Mouse (Mus musculus) gastrocnemius, postnatal 10 days (tissue): Measurements from ENCODE around the gene Cox7a2l. TPM values are rescaled to one million over a fixed set of nuclear protein-coding genes. Genes with fewer than 3 reads are reported as not detected.
A peak's percentile ranks its signal among the peaks of the same experiment; 100 is the strongest.

Experiments
- DNase-seq: peaks from one replicate; pipeline ENCODE4 v3.0.0; 2021; ENCODE audit warnings: mixed read lengths
- total RNA-seq, 2 experiments: library from RNA; stranded (reverse); gene quantifications; 2 replicates each; pipeline ENCODE4 v1.2.3; 2021

Cox7a2l gene
- total RNA-seq, 2 experiments from 2014 or later: 140 TPM

DNA sequence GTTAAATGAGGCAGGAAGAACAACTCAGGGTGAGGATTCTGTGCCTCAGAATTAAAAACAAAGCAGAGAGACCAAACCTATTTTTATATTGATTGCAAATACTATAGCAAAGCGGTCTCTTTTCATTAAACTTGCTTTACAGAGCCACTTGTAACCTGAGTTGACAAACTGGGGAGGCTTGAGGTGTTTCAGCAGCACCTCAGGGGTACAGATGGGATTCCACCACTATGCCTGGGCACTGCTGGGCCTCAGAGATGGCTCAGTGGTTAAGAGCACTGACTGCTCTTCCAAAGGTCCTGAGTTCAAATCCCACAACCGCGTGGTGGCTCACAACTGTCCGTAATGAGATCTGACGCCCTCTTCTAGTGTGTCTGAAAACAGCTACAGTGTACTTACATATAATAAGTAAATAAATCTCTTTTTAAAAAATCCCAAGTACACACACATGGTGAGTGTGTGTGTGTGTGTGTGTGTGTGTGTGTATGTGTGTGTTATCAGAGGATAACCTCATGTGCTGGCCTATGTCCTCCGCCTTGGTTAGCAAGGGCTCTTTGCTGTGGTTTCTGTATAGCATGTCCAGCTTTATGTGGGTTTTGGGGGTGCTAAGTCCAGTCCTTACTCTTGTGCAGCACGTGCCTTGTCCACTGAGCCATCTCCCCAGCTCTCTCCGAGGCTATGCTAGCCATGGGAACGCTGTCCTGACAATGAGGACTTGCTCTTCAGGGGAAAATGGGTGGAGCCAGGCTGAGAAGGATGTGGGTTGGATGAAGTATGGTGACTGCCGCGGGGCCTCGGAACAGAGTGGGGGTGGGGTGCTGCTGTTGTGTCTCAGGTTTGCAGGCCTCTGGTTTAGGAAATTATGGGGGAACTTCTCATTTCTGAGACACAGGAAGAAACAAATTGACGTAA, 9.7 kb upstream of the Cox7a2l start:
- DNase-seq: peak; percentile 23

DNA sequence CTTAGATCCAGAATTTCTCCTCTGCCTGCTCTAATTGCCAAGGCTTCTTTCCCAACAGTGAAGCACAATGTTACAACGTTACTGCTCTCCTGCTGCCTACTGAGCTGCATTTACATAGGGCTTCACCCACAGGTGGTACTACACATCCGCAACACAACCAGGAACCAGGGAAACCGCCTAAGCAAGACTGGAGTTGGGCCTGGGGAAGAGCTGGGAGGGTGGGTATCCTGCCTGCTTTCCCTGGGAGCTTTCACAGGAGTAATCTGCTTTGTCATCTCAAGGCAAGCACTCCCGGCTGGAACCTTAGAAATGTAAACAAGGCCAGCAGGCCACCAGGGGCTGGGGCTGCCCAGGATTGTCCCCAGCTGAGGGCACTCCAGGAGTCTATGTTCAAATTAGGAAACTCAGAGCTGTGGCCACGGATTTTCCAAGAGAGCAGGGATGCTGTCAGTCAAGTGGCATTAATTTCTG, 9.0 kb upstream of the Cox7a2l start:
- no peak for DNase-seq

DNA sequence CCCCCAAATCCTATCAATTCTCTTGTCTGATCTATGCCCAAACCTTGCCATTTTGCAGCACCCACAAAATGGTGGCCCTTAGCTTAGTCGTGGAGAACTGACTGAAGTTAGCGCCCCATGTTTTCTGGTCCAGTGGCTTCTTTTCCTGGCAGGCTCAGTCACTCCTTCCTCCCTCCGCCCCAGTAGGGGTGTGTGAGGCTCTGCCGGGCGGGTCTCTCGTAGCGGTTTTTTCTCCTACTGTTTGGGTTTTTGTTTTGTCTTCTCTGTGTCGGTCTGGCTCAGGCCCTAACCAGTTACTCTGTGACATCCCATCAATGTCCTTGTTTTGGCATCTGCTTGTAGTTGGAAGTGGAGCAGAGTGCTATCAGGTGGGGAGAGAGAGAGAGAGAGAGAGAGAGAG, 8.5 kb upstream of the Cox7a2l start:
- DNase-seq: no peak

DNA sequence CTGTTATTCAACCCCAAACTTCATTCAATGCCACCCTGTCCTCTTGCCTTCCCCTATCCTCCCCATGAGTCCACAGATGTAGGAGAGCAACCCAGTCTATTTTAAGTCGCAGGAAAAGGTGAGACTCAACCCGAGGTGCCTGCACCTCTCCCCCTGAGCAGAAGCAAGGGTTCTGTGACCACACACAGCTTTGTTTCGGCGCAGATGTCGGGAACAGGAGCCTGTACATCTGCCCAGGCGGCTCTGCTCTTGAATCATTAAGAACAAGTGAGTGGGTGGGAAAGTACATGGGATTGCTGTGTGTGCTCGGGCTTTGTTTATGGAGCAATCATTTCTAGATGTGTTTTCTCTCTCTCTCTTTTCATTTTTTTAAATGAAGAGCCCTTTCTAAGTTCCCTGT, 7.6 kb upstream of the Cox7a2l start:
- no peak for DNase-seq

DNA sequence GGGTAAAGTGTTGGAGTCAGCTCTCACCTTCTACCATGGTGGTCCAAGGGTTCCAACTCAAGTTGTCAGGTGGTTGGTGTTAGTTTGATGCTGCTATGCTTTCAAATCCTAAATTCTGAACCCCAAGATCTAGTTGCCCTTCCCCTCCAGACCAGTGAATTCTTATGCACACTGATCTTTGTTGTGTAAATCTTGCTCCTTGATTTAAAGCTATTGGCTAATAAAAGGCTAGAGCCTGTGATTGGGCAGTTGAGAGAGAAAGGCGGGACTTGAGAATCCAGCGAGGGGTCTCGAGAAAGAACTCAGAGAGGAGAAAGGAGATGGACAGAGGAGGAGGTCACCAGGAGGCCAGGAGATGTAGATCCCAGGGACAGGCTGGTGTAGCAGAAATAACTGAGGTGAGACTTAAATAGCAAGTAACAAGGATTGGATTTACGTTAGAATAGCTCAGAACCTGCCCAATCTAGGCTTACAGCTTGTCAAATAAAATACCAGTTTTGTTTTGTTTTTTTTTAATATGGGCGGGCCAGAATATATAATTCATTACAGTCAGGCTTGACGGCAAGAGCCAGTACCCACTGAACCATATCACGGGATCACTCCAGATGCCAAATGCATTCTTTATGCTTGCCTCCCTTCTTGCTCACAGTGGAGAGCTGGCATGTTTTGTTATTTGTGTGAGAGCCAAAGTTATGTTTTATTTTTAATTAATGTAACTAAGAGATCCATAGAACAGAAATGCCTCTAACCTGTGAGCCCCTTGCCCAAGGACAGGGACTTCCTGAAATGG, 5.7 kb upstream of the Cox7a2l start:
- DNase-seq: no peak

DNA sequence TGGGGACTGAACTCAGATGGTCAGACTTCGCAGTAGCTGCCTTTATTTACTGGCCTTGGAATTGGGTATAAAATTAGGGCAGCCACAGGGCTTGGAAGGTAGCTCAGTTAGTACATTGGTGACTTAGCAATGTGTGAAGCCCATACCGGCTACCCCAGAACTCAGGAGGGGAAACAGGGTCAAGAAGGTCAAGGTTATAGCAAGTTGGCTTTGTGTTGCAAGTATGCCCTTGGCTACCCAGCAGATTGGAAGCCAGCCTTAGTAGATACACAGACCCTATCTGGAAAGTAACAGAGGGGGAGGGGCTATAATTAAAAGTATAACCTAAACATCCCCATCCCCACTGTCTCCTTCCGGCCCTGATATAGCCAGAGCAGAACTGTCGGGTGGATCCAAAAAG, 4.8 kb upstream of the Cox7a2l start:
- no peak for DNase-seq

DNA sequence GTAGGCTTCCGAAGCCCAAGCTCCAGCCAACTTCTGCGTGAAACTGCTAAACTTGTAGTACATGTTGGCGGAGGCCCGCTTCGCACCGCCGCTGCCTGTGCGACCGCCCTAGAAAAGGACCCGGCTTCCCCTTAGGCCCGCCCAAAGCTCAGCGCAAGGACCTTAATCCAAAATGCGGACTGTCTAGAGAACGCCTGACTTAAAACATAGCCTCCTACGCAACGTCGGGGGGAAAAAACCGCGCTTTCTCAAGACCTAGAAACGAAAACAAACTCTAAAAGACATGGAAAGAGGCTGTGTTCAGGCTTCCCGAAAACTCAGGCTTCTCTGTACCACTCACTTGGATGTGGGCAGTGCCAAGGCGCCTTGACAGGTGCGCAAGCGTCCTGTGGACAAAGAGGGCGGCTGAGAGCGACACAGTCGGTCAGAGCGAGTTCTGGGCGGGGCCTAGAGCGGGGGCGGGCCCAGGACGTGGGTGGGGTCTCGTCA, 2.9 kb downstream of the Cox7a2l start:
- peak; percentile 88 for DNase-seq

DNA sequence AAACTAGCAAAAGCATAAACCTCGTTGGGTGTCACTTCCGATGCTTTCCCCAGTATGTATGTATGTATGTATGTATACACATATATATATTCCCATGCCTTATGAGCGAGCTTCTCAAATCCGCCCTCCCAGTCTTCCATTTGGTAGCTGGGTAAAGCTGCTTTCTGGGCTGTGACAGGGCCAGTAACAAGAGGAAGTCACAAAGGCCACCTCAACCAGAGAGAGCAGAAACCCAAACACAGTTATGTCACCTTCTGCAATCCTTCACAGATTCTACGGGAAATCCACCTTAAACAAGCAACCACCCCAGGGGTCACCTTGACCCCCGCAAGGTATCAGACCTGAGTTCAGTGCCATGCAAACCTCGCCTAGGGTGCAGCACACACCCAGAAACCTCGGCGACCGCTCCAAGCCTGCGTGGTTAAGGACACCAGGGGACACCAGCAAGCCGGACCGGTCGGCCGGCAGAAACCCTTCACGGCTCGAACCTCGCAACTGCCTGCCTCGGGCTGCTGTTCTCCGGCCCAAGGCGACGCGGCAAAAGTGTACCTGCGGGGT, 3.4 kb downstream of the Cox7a2l start:
- no peak for DNase-seq

DNA sequence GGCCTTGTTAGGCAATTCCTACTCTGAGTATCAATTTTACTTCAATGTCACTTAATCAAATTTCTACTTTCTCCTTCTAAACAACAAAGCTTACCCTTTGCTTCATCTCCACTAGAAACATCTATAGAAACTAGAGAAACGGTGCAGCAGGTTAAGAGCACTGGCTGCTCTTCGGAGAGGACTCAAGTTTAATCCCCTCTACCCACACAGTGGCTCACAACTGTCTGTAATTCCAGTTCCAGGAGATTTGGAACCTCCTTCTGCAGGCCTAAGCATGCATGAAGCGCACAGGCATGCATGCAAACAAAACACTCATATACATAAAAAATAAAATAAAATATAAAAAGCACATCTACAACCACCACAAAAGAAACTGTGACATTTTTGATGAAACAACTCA, 5.0 kb downstream of the Cox7a2l start:
- DNase-seq: no peak

DNA sequence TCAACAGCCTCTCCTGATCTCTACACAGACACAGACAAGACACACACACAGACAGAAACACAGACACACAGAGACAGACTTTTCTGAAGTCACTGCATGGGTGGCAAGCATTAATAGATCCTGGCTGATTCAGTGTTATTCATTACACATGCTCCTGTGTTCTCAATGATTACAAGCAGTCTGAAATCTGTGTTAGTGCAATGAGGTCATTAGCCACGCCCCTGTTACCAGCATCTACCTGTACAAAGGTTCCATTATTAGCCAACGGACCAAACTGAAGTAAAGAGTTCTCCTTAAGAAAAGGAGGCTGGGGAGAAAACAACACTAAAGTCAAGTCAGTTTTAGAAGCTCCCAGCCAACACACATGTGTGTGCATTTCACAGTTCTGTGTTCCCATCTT, 13.4 kb downstream of the Cox7a2l start:
- no peak for DNase-seq

DNA sequence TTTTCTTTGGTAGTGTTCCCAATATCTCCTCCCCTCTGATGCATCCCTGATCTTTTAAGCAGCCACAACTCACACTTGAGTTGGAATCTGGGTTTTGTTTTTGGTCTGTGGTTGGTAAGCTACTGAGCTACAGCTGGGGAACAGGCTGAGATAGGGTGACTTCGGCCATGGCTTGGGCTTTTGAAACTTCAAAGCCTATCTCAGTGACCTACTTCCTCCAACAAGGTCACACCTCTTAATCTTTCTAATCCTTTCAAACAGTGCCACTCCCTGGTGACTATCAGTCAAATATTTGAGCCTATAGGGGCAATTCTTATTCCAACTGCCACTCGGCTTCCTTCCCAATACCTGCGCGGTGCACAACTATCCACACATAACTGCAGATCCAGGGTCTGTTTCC, 17.4 kb downstream of the Cox7a2l start:
- no peak for DNase-seq

DNA sequence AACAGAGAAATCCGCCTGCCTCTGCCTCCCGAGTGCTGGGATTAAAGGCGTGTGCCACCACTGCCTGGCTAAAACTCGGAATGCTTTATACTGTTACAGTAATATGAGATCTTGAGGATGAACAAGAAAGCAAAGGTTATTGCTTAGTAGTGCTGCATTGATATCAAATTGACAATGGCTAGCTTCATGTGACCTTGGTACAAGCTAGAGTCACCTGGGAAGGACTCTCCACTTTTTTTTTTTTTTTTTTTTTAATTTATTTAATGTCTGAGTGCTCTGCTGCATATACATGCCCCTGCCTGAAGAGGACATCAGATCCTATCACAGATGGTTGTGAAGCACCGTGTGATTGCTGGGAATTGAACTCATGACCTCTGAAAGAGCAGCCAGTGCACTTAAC, 18.2 kb downstream of the Cox7a2l start:
- no peak for DNase-seq

DNA sequence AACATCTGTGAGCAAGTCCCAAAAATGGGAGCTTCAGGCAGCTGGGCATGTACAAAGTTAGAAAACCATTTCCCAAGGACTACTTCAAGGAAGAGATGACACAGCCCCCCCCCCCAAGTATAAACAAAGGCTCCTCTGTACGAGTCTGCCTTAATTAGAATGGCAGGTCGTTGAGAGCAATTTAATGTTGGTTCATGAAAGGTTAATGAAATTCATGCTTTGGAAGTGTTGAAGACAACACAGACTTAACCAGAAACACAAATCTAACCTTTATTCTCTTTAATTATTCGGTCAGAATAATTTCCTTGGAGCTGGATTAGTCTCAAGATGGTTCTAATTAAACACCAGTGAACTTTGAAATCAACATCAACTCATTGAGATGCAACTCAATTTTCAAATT, 29.4 kb downstream of the Cox7a2l start:
- DNase-seq: no peak

DNA sequence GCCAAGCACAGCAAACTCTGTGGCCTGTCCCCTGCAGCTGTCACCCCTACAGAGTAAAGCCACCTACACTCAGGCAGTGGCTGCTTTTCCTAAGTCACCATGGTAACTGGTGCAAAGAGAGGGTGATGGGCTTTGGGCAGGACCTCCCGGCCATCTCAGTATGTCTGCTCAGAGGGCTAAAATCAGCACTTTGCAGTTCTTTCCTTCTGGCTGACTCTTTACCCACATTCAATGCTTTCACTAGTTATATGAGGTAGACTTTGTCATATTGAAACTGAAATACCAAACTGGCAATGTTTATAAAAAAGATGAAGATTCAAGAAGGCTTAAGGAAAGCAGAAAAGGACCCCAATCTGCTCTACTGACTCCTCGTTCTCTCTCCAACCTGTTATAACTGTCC, 33.3 kb downstream of the Cox7a2l start:
- DNase-seq: no peak

DNA sequence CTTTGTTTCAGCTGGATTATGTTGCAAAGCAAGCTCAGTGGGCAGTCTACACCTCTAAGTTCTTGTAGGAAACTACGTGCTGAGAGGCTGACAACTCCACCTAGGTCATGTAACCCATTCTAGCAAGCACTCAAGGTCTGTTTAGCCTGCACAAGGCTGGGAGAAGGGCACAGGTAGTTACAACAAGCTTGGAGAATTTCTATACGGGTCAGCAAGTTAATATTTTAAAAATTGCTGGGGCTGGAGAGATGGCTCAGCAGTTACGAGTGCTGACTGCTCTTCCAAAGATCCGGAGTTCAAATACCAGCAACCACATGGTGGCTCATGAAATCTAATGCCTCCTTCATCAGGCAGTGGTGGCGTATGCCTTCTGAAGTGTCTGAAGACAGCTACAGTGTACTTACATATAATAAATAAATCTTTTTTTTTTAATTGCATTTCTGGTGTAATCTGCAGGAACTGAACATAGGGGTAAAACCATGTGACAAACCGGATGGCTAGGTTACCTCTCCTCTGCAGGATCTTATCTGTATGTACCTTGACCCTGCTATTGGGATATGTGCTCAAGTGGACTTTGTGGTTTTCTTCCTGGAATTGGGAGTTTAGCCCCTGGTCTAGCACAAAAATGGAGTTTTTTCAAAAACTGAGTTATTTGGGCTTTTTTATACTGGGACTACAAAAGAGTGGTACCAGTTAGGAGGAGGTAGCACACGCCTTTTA, 34.2 kb downstream of the Cox7a2l start:
- DNase-seq: no peak

DNA sequence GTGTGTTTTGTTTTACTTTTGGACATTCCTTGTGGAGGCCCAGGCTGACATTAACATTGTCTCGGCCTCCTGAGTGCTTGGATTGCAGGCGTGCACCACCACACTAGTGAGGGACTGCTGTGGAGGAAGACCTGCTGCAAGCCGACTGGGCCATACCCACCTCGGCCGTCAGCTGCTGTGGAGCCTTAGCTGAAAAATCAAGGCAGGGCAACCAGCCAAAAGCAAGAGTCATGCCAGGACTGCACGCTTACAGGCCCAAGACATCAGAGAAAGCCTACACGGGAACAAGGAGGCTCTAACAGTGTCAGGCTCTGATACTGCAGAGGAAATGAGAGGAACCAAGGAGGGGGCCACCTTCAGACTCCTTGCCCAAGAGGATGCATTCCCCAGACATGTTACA, 35.6 kb downstream of the Cox7a2l start:
- DNase-seq: peak; percentile 19

DNA sequence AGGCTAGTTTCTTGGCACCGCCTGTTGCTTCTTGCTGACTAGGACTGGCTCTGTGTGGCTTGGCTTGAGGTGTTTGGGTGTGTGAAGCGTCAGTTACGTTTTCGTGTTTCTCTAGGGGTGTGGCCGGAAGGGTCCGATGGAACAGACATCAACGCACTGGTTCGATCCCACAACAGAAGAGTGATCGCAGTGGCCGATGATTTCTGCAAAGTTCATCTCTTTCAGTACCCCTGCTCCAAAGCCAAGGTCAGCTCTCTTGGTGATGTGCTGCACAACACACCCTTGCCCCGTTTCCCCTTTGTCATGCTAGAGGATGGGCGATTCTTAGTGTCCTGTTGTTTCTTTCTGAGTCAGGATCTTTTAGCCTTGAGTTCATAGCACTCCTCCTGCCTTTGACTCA, 40.0 kb downstream of the Cox7a2l start:
- DNase-seq: no peak

DNA sequence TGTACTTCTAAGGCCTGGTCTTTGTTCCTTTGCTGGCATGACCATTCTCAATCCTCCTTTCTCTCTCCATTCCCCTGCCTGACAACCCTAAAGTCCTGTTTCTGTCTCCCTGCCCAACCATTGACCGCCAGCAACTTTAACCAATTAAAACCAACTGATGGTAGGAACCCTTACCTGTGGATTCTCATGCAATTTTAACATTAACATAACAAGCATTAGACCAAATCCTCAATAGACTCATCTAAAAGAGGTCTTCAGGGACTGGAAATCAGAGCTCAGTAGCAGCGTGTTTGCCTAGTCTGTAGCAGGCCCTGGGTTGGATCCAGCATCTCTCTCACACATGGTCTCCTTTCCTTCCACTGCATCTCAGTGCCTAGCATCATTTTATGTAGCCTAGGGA, 47.5 kb downstream of the Cox7a2l start:
- DNase-seq: no peak

DNA sequence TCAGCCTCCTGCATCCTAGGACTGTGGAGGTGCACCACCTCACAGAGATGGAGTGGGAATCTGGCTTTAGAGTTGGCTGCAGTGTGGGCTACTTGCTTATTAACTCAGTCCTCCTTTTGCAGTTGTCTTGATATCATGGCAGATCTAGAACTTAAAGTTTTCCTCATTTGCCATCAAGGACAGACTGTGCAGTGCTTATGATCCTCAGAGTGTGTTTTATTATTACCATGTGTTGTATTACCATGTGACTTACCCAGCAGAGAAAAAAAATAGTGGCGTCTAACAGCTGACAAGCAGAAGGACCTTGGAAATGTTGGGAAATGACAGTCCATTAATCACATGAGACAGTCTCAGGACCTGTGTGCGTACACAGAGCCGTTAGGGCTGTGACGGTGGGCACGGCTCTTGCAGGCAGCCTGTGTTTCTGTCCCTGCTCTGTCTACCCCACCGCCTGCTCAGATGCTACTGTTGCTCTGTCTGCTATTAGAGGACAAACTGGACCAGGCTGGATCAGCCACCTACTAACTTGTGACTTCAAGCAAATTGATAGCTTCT, 50.4 kb downstream of the Cox7a2l start:
- no peak for DNase-seq

DNA sequence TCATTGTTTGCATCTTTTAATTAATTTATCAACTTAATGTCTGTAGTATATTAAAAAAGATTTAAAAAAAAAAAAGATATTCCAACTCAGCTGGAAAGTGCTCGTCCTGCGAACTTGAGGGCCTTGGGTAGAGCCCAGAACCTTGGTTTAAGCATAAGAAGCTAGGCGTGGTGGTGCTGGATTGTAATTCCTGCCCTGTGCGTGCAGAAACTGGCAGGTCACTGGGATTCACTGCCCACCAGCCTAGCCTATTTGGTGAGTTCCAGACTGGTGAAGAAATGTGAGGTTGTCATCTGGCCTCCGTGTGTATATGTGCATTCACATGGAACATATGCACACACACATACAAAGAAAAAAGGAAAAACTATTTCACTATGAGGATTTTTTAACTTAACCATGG, 51.2 kb downstream of the Cox7a2l start:
- no peak for DNase-seq

DNA sequence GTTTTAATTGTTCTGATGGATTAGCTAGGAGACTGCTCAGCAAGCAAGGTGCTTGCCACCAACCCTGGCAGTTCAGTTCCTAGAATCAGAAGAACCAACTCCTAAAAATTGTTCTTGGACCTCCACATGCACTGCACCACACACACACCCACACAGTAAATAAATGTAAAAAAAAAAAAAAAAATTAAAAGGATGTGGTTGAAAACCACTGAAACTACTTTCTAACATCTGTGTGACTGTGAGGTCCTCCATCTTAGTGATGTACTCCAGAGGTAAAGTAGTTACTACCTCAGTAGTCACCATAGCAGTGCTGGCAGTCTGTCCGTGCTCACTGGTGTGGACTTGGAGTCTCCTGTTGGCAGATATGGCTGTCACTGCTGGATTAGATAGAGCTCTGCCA, 59.9 kb downstream of the Cox7a2l start:
- DNase-seq: no peak

DNA sequence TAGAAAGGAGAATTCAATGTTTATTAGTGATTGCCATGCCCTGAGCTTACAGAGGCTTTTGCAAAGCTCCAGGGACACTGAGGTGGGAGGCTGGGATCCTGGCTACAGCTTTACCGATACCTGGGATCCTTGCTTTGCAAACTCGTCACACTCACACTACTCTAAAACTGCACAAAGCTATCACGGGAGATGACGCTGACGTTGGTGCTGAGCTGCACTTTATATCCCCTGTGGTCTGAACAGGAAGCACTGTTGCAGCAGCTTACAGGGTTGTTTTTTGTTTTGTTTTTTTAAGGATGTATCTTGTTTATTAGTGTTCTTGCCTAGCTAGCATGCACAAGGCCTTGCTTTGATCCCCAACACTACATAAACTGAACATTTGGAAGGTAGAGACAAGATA, 63.5 kb downstream of the Cox7a2l start:
- DNase-seq: no peak
